Mouse (Mus musculus): ENCODE results near the gene Cxcr1. TPM values are rescaled to one million over a fixed set of nuclear protein-coding genes. Genes with fewer than 3 reads are reported as not detected.

Gene Cxcr1
- polyA plus RNA-seq, 1 experiment: not detected

GRCm38 (mm10) chr1:74199046-74199445, 4.6 kb upstream of the Cxcr1 start:
- no peak for DNase-seq
- Histone ChIP-seq H3K27me3 (ENCODE audit: control insufficient read depth, insufficient read depth, low read length) (no peaks in the 10 kb centered on the region), H3K27ac (ENCODE audit: control insufficient read depth, insufficient read depth, low read length) (no peak overlapping the region), H3K4me3 (ENCODE audit: control insufficient read depth, insufficient read depth, low read length) (no peak overlapping the region), H3K4me1 (replicated peaks; ENCODE audit: control insufficient read depth, insufficient read depth, low read length) (no peaks in the 10 kb centered on the region; the same call in 1 of the 2 replicates), H3K36me3 (ENCODE audit: control insufficient read depth, insufficient read depth, low read length) (no peaks in the 10 kb centered on the region)
- 87% methylated on average over 8 of the region's 8 CpGs for WGBS
- no peak for TF ChIP-seq CTCF (IDR thresholded peaks at IDR 0.05; ENCODE audit: borderline replicate concordance, control insufficient read depth, extremely low read depth, insufficient read depth, low read length, poor library complexity)
- TF ChIP-seq POLR2A (IDR thresholded peaks at IDR 0.05; ENCODE audit: control insufficient read depth, extremely low read depth, insufficient read depth, low read length, poor library complexity): no peak

- WGBS: 86% methylated on average over 12 of the region's 12 CpGs
- TF ChIP-seq POLR2A (IDR thresholded peaks at IDR 0.05; ENCODE audit: control insufficient read depth, extremely low read depth, insufficient read depth, low read length, poor library complexity): no peak
- no peak for TF ChIP-seq CTCF (IDR thresholded peaks at IDR 0.05; ENCODE audit: borderline replicate concordance, control insufficient read depth, extremely low read depth, insufficient read depth, low read length, poor library complexity)
Observed at GRCm38 (mm10) chr1:74197726-74198470, 3.5 kb upstream of the Cxcr1 start.

GRCm38 (mm10) chr1:74196621-74197419, 2.4 kb upstream of the Cxcr1 start:
- TF ChIP-seq CTCF (IDR thresholded peaks at IDR 0.05; ENCODE audit: borderline replicate concordance, control insufficient read depth, extremely low read depth, insufficient read depth, low read length, poor library complexity): no peak
- TF ChIP-seq POLR2A (IDR thresholded peaks at IDR 0.05; ENCODE audit: control insufficient read depth, extremely low read depth, insufficient read depth, low read length, poor library complexity): no peak
- no peaks in the 10 kb centered on the region for H3K36me3 ChIP-seq (ENCODE audit: control insufficient read depth, insufficient read depth, low read length)
- DNase-seq: no peak
- H3K4me1 ChIP-seq (replicated peaks; ENCODE audit: control insufficient read depth, insufficient read depth, low read length): no peaks in the 10 kb centered on the region; the same call in 1 of the 2 replicates
- H3K27ac ChIP-seq (ENCODE audit: control insufficient read depth, insufficient read depth, low read length): no peak overlapping the region
- 90% methylated on average over 17 of the region's 17 CpGs for WGBS
- no peaks in the 10 kb centered on the region for H3K27me3 ChIP-seq (ENCODE audit: control insufficient read depth, insufficient read depth, low read length)
- no peak overlapping the region for H3K4me3 ChIP-seq (ENCODE audit: control insufficient read depth, insufficient read depth, low read length)

More at GRCm38 (mm10) chr1:74197726-74198470, 3.5 kb upstream of the Cxcr1 start:
- Histone ChIP-seq H3K27ac (ENCODE audit: control insufficient read depth, insufficient read depth, low read length) (no peak overlapping the region), H3K4me1 (replicated peaks; ENCODE audit: control insufficient read depth, insufficient read depth, low read length) (no peaks in the 10 kb centered on the region; the same call in 1 of the 2 replicates), H3K27me3 (ENCODE audit: control insufficient read depth, insufficient read depth, low read length) (no peaks in the 10 kb centered on the region), H3K36me3 (ENCODE audit: control insufficient read depth, insufficient read depth, low read length) (no peaks in the 10 kb centered on the region), H3K4me3 (ENCODE audit: control insufficient read depth, insufficient read depth, low read length) (no peak overlapping the region)
- no peak for DNase-seq

- peak; percentile 18 for DNase-seq
- 43% methylated on average over 7 of the region's 7 CpGs for WGBS
- Histone ChIP-seq H3K27me3 (ENCODE audit: control insufficient read depth, insufficient read depth, low read length) (no peaks in the 10 kb centered on the region), H3K36me3 (ENCODE audit: control insufficient read depth, insufficient read depth, low read length) (no peaks in the 10 kb centered on the region), H3K4me1 (replicated peaks; ENCODE audit: control insufficient read depth, insufficient read depth, low read length) (no peaks in the 10 kb centered on the region; the same call in 1 of the 2 replicates), H3K4me3 (ENCODE audit: control insufficient read depth, insufficient read depth, low read length) (no peak overlapping the region), H3K27ac (ENCODE audit: control insufficient read depth, insufficient read depth, low read length) (no peak overlapping the region)
- no peak for TF ChIP-seq POLR2A (IDR thresholded peaks at IDR 0.05; ENCODE audit: control insufficient read depth, extremely low read depth, insufficient read depth, low read length, poor library complexity)
- TF ChIP-seq CTCF (IDR thresholded peaks at IDR 0.05; ENCODE audit: borderline replicate concordance, control insufficient read depth, extremely low read depth, insufficient read depth, low read length, poor library complexity): peak; percentile 71; the same call in 1 of the 2 replicates
Observed at GRCm38 (mm10) chr1:74195961-74196360, 1.5 kb upstream of the Cxcr1 start.

- Histone ChIP-seq H3K4me3 (ENCODE audit: control insufficient read depth, insufficient read depth, low read length) (no peak overlapping the region), H3K27ac (ENCODE audit: control insufficient read depth, insufficient read depth, low read length) (no peak overlapping the region), H3K27me3 (ENCODE audit: control insufficient read depth, insufficient read depth, low read length) (no peaks in the 10 kb centered on the region), H3K4me1 (replicated peaks; ENCODE audit: control insufficient read depth, insufficient read depth, low read length) (no peaks in the 10 kb centered on the region; the same call in 1 of the 2 replicates), H3K36me3 (ENCODE audit: control insufficient read depth, insufficient read depth, low read length) (no peaks in the 10 kb centered on the region)
- 95% methylated on average over 2 of the region's 2 CpGs for WGBS
- no peak for DNase-seq
- TF ChIP-seq POLR2A (IDR thresholded peaks at IDR 0.05; ENCODE audit: control insufficient read depth, extremely low read depth, insufficient read depth, low read length, poor library complexity): no peak
- no peak for TF ChIP-seq CTCF (IDR thresholded peaks at IDR 0.05; ENCODE audit: borderline replicate concordance, control insufficient read depth, extremely low read depth, insufficient read depth, low read length, poor library complexity)
Observed at GRCm38 (mm10) chr1:74192711-74193110, 1.7 kb downstream of the Cxcr1 start.

GRCm38 (mm10) chr1:74190471-74190870, 4.0 kb downstream of the Cxcr1 start:
- 94% methylated on average over 7 of the region's 7 CpGs for WGBS
- H3K27ac ChIP-seq (ENCODE audit: control insufficient read depth, insufficient read depth, low read length): no peak overlapping the region
- DNase-seq: no peak
- no peak for TF ChIP-seq CTCF (IDR thresholded peaks at IDR 0.05; ENCODE audit: borderline replicate concordance, control insufficient read depth, extremely low read depth, insufficient read depth, low read length, poor library complexity)
- TF ChIP-seq POLR2A (IDR thresholded peaks at IDR 0.05; ENCODE audit: control insufficient read depth, extremely low read depth, insufficient read depth, low read length, poor library complexity): no peak
- no peaks in the 10 kb centered on the region for H3K36me3 ChIP-seq (ENCODE audit: control insufficient read depth, insufficient read depth, low read length)
- H3K4me1 ChIP-seq (replicated peaks; ENCODE audit: control insufficient read depth, insufficient read depth, low read length): no peaks in the 10 kb centered on the region; the same call in 1 of the 2 replicates
- no peaks in the 10 kb centered on the region for H3K27me3 ChIP-seq (ENCODE audit: control insufficient read depth, insufficient read depth, low read length)
- H3K4me3 ChIP-seq (ENCODE audit: control insufficient read depth, insufficient read depth, low read length): no peak overlapping the region

Measured in thymus, adult 2 months (tissue).